Mouse (Mus musculus) spleen, adult 12 weeks (tissue): ENCODE results near the gene Fzd4.

Experiments used
- DNase-seq: peaks from one replicate; pipeline ENCODE4 v3.0.0; 2022; ENCODE audit warnings: low spot score

Fzd4 gene

DNA sequence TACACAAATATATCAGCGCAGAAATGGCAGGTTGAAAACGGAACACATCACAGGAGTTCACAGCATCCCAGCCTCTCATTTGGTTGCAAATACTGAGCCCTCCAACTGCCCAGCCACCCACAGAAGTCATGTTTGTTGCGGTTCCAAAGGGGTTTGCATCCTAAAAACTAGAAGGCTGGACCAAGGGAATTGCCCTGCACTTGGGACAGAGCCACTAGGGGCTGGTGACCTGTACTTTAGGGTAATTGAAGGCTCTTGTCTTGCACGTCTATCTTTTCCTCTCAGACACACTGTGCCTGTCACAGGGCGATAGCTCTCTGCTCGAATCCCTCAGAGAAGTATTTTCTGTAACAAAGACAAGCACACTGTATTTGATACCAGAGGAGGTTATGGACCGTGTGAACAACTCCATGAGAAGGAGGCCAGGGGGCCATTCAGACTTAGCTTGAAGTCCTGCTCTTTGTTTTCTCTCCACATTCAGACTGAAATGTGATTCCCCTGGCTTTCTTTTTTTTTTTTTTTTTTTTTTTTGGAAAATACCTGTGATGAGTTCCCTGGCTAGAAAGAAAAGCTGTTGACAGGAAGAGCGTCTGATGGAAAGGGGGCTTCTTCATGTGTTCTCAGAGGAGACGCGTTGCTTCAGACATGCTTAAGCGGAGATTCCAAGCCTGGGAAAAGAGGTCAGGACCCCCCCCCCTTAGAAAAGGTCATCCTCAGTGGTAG lies 2.9 kb upstream of the Fzd4 start:
- DNase-seq, result no peak

DNA sequence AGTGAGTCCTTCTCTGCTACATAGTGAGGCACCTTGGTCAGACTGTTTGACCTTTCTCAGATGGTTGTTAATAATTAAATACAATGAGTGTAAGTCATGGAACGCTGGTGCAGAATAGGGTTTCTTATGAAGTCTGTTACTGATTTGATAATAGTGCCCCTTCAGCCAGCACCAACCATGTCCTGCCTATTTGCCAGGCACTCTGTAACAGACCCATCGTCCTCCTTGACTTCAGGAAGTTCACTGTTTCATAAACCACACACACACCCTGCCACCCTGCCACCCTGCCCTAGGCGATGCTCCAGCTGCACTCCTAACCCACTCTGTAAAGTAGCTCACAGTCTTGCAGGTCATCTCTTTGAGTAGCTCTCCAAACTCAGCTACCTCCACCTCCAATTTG lies 2.2 kb upstream of the Fzd4 start:
- DNase-seq, result no peak

DNA sequence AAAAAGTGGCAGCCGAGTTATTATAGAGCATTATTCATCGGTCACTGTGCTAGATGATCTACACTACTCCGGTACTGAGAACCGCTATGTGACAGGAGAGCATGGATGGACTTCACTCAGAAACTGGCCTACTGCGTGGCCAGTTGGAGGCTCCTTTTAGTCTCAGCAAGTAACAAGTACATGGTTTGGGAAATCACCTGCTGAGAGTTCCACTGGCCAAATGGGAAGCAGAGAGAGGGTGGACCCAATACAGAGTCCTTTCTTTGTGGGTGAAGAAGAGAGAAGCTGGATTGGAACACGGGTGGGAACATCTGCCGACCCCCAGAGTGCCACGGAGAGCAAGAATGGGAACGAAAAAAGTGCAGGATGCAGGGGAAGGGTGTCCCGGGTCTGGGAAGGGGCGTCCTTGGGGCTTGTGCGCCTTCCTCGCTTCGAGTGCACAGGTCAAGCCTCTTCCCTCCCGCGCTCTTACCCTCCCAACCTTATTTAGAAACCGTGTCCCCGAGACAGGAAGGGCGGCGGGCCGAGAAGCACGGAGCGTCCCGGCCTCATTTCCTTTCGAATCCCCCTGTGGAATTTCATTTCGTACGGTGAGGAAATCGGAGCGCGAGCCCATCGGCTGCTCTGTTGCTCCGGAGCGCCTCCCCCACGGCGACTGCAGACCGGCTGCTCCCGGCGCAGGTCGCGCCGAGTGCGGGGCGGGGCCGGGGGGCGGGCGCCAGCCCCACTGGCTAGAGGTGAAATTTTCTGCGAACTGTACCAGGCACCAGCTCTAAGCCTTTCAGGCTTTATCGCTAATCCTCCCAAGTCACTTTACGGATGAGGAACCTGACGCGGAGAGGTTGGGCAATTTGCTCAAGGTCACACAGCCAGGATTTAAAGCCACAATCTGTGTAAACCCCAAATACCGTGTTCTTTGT lies 842 bp upstream of the Fzd4 start:
- DNase-seq, result peak; percentile 8

DNA sequence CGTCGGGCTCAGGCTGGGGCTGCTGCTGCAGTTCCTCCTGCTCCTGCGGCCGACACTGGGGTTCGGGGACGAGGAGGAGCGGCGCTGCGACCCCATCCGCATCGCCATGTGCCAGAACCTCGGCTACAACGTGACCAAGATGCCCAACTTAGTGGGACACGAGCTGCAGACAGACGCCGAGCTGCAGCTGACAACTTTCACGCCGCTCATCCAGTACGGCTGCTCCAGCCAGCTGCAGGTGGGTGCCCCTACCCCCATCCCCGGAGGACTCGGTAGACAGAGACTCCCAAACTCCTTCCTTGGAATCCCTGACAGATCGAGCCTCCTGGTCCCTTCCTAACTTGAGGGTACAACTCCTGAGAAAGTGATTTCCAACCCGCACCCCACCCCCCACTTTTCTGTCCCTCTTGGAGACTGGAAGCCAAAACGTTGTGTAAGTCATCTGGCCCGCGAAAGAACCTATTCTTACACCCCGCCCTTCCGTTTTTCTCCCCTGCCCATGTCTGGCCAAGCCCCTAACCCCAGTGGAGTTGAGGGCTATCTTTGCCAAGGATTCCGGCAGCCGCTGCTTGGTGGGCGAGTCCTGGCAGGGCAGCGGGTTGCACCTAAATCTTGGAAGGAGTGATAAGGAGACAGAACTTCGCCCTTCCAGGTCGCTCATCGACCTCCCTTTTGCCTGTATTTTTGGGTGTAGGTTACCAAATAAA lies 732 bp downstream of the Fzd4 start:
- no peak for DNase-seq

DNA sequence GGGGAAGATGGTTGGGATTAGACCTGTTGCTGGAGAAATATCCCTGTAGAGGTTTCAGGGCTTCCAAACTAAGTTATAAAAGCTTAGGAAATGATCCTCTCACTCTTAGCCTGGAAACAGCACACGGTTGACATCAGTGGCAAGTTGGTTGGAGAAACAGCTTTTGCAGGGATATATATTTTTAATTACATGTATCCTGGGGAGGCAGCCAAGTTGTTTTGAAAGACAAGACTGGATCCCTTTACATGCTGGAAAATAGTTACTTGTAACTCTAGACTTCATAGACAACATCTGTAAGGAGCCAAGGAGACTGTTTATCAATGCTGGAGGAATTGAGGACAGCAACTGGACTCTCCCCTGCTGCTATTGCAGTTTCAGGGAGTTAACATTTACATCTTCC lies 1.9 kb downstream of the Fzd4 start:
- DNase-seq, result no peak

GRCm38 (mm10) chr7:89407006-89407940 lies 3.1 kb downstream of the Fzd4 start:
- no peak for DNase-seq

- DNase-seq, result no peak
Observed at GRCm38 (mm10) chr7:89410294-89410693, 6.1 kb downstream of the Fzd4 start.

DNA sequence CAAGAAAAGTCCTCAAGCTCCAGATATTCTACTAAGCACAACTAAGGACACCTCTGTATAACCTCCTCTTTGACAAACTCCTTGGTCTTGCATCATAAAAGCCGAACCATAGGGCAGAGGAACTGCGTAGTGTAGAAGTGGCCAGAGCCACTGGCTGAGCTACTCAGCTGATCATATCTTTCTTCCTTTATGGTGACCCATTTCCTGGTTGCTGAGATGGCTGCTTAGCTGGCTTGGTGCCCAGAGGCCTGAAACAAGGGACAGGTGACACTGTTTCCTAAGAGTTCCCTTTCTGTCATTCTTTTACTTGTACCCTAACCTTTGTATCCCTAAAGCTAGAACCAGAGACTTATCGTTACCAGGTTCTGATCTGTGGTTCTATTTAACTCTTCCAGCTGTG lies 7.2 kb downstream of the Fzd4 start:
- no peak for DNase-seq

- no peak for DNase-seq
Observed at GRCm38 (mm10) chr7:89412094-89412493, 7.9 kb downstream of the Fzd4 start.

GRCm38 (mm10) chr7:89416027-89416426 lies 11.9 kb downstream of the Fzd4 start:
- no peak for DNase-seq

DNA sequence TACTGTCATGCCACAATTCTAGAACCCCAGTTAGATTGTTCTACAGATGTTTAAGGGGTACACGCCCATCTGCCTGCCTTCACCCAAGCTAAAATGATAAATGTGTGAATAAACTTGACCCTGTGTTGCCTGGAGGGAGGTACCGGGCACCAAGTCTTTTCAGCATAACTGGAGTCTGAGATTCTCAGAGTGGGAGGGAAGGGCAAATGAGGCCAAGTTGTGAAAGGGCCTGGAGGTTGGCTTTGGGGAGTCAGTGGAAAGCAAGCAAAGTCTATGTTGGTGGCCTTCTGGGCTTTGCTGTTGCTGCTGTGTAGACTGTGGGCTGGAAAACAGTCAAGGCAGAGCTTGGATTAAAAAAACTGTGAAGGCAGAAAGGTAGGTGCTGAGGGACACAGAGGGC lies 13.6 kb downstream of the Fzd4 start:
- no peak for DNase-seq

DNA sequence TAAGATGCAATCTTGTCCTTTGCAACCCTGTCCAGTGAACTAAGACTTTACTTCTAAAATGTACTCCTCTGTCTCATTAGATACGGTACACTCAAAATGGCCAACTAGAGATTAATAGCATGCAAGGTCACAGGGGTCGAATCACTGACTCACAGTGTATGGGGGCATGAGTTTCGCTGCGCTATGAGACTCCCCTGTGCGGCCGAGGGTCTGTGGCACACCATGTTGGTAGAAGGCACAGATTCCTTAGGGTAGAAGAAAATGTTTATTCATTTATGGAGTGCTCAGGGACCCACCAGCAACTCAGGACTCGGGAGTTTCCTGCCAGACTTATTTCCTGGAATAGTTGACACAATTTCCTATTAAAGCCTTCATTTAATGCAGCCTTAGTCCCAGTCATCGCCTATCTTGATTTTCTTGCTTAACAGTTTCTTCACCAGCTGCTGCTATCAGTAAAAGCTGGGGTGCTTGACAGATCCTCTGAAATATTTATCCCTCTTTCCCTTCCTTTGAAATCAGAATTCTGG lies 14.0 kb downstream of the Fzd4 start:
- no peak for DNase-seq

- DNase-seq, result no peak
Observed at GRCm38 (mm10) chr7:89418917-89419679, 14.9 kb downstream of the Fzd4 start.

DNA sequence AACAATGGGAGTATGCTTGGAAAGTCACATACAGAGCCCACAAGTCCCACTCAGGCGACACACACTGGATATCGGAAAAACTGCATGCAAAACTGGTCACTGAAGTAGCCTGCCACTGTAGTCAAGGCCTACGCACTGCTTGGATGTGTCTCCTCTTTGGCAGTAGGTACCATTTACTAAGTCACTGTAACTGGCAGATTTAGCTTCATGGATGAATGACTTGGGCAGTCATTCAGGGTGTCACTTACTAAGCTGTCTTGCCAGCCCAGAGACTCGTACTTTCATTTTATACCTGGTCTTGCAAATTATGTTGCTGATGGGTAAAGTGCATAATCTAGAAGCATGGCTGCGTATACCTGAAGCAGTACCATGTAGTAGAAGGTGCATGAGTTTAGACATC lies 17.1 kb downstream of the Fzd4 start:
- no peak for DNase-seq

DNA sequence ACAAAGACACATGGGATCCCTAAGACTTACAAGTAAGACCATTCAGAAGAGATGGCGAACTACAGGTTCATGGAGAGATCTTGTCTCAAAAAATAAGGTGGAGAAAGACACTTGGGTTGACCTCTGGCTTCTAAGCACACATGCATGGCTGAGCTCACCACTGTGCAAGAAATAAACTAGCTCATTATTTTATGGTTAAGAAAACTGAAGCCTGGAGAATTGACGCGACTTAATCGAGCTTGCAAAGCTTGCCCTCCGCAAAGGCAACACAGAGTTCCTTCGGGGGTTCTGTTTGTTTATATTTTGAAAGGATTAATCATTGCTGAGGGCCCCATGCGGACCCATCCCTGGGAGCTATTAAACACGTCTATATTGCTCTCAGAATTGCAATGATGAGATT lies 18.5 kb downstream of the Fzd4 start:
- no peak for DNase-seq

DNA sequence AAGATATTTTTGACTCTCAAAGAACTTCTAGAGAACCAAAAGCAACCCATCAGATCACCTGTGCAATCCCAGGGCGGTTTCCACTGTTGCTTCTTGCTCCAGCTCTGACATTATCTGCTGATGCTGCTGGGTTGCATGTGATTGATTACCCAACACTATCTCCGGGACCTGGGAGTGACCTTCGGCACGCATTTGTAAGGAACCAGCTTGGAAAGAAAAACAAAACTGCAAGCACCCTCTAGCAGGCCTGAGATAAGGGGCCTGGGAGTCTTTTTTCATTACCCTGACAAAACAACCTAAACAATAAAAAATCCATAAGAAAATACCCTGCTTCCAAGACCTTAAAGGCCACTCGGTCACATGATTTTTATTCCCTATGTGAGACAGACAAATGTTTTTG lies 19.0 kb downstream of the Fzd4 start:
- DNase-seq, result no peak

DNA sequence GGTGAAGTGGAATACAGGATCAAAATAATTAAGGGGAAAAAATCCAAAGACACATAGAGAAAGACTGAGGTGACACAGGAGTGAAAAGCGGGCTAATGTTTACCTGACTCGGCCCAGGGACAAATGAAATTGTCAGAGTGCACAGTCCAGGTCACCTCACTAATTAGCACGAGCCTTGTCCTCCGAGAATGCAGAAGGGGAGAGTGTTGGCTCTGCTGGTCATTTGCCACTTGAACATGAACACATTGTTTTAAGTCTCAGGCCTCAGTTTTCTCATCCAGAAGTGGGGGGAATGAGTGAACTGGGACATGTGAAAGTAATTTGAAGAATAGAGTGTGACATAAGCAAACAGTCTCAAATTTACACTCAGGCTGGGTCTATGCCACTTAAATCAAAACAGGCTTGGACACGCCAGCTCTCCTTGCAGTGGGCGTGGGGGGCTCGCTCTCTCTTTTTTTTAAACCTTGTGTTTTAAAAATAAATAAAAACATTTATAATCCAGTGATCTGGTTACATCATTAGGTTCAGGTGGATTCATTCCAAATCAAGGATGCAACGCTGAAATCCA lies 19.6 kb downstream of the Fzd4 start:
- no peak for DNase-seq

GRCm38 (mm10) chr7:89424659-89425058 lies 20.5 kb downstream of the Fzd4 start:
- no peak for DNase-seq

DNA sequence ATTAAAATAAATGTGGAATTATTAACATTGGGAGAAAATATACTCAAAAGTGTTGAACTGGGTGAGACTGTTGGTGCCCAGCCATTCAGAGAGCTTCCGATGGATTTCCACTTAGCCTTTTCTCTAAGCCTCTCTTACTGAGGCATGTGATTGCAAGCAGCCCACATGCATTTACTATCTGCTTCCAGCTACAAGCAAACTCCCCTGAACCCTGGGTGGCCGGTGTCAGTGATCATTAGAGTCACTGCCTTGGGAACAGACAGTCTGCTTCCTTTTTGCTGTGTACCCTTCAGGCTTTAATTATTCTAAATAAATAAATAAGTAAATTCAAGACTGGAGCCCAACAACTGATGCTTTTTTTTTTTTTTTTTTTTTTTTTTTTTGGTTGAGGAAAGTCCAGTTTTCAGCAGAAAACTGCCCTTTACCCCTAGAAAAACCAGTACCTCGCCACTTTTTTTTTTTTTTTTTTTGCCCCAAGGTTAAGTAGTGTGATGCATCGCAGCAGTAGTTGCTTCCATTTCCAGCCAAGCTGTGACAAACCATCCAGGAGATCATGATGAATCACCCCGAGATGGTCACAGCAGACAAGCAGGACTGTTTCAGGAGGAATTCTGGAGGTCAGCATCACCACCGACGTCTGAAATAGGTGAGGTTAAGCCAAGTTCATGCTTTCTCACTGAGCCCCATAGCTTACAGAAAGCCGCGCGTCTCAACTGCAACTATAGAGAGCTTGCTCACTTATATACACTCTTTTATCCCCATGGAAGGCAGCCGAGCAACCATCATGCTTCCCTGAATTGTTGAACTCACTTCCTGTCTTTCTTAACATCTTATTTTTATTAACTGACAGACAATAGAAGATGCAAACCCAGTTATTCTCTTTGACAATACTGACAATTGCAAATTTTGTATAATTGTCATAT lies 21.9 kb downstream of the Fzd4 start:
- no peak for DNase-seq
